Mouse (Mus musculus): ENCODE measurements at regions not wholly inside any gene's neighbourhood (a gene's known extent, or its start where the extent isn't known, plus 50 kb on each side); places are given as distances from the start of the nearest gene placed in this dataset.

DNA sequence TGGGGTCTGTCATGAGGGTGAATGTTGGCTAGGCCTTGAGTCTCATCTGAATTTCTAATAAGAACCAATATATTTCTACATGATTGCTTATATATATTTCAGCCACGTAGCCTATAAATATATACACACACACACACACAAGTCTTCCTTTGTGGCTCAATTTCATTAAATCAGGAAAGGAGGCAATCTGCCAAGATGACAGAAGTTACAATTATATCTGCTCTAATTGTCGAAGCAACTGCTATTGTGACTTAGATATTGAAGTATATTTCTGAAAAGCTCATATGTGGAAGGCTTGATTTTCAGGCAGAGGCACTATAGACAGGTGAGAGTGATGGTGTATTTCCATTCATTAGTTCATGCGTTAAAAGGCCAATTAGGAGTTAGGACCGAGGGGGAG is 850.7 kb downstream of the H2al1n start:
- DNase-seq (ENCODE audit: low read depth, low spot score), result no peak

DNA sequence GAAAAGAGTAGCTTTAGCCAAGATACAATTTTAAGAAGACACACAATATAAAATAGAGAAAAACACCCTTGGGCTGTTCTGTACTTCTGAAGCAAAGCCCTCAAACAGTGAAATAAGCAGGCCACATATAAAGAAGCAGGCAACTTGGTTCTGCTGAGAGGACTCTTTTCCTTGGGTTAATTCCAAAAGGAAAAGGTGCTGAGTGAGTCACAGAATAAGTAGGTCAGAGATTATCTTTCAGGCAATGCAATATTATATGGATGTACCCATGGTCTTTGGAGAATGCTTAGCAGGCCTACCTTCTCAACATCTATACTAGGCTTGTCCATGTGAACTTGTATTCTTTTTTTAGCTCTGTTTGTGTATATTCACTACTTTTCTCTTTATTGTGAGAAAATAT is 854.8 kb downstream of the H2al1n start:
- DNase-seq (ENCODE audit: low read depth, low spot score), result peak; percentile 22

Data from skeletal muscle tissue, adult 2 months (tissue).